Mouse (Mus musculus): ENCODE measurements around the gene Tmem63c. TPM values are rescaled to one million over a fixed set of nuclear protein-coding genes. Genes with fewer than 3 reads are reported as not detected.

The Tmem63c gene
- polyA plus RNA-seq, 1 experiment from 2014 or later, result not detected

DNA sequence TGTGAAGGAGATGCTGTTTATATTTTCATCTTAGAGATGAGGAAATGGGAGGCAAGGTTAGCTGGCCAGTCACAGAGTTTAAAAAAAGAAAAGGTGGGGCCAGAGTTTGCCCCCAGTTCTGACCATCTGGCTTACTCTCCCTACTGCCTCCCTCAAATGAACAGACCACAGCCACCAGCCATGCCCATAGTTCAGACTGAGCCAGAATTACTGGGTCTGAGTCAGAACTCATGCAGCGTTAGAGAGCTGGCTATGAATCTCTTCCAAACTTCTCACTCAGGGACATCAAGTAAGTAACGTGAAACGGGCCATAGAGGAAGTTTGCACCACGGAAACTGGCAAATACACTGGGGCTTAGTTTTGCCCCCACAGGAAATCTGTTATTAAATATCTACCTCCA lies 83.7 kb downstream of the Tmem63c start:
- H3K27me3 ChIP-seq (replicated peaks), result peaks cover 46% of the 10 kb centered on the region
- no peak overlapping the region for H3K9ac ChIP-seq
- no peak for ATAC-seq
- H3K36me3 ChIP-seq, result no peaks in the 10 kb centered on the region; the same call in 1 of the 2 replicates
- 0 out of 2 replicates have a peak, but pooled peaks cover 7% of the 10 kb centered on the region for H3K4me1 ChIP-seq
- H3K4me2 ChIP-seq, result no peak overlapping the region
- no peaks in the 10 kb centered on the region for H3K9me3 ChIP-seq (replicated peaks)
- WGBS (ENCODE audit: insufficient replicate concordance), result 55% methylated on average over 4 of the region's 4 CpGs
- no peak overlapping the region for H3K27ac ChIP-seq
- no peak overlapping the region for H3K4me3 ChIP-seq

DNA sequence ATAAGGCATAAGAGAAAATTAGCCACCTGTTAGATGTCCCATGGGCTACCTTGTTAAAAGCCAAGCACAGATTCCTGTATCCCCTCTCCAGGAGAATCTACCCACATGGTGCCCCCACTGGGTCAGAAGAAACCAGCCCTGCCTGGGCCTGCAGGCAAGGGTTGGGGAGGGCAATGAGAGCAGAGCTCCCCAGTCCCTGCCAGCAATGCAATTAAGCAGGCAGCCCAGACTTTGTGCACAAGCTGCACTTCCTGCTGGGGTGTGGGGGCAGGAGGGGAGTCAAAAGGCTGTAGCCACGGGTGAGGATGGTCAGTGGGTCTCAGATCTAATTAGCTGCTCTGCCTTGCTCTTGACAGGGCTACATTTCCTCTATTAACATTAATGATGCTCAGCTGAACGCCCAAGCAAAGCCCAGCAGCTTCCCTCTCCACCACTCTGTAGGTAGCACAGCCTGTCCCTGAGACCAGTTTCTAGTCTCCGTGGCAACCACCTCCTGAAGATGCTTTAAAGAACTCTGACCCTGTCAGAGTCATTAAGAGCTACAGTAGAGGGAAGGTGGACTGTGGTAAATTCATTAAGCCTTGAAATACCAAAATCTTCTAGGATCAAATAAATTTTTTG lies 86.3 kb downstream of the Tmem63c start:
- ATAC-seq, result no peak
- Histone ChIP-seq H3K27ac (no peak overlapping the region), H3K4me3 (no peak overlapping the region), H3K4me2 (no peak overlapping the region), H3K4me1 (0 out of 2 replicates have a peak, but pooled peaks cover 1% of the 10 kb centered on the region), H3K36me3 (peaks cover 4% of the 10 kb centered on the region; the same call in 1 of the 2 replicates), H3K27me3 (replicated peaks) (peaks cover 19% of the 10 kb centered on the region), H3K9ac (no peak overlapping the region), H3K9me3 (replicated peaks) (no peaks in the 10 kb centered on the region)
- 39% methylated on average over 3 of the region's 3 CpGs for WGBS (ENCODE audit: insufficient replicate concordance)

DNA sequence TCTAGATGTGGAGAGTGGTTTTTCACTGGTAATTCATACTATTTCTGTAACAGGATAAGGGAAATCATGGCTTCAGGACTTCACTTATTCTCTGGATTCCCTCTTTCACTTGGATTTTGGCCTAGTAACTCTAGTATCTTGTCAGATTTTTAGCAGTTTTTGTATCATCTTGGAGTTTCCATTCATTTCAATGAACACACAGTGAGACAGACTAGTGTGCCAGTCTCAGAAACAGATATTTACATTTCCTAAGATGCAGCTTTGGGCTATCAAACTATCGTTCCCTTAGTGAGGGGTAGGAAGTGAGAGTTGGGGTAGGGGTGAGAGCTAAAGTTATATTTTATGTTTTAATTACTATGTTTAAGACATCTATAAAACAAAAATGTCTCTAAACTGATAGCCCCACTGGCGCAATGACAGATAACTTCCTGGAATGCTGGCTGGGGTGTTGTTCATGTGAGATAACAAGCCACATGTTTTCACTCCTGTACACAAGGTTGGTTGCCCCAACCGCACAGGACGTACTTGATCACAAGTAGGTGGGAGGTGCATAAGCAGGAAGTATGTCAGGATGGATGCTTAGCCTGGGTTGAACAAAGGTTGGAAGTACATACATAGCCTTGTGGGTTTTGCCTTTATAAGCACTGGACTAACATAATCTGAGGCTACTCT lies 100.9 kb downstream of the Tmem63c start:
- peak overlapping the region; percentile 60; the same call in 1 of the 2 replicates for H3K27ac ChIP-seq
- H3K27me3 ChIP-seq (replicated peaks), result no peaks in the 10 kb centered on the region
- no peak overlapping the region for H3K9ac ChIP-seq
- peaks cover 14% of the 10 kb centered on the region for H3K4me1 ChIP-seq
- no peaks in the 10 kb centered on the region for H3K9me3 ChIP-seq (replicated peaks)
- peaks cover 39% of the 10 kb centered on the region for H3K36me3 ChIP-seq
- no peak overlapping the region for H3K4me3 ChIP-seq
- peak; percentile 94 for ATAC-seq
- 48% methylated on average over 4 of the region's 4 CpGs for WGBS (ENCODE audit: insufficient replicate concordance)
- no peak overlapping the region for H3K4me2 ChIP-seq

DNA sequence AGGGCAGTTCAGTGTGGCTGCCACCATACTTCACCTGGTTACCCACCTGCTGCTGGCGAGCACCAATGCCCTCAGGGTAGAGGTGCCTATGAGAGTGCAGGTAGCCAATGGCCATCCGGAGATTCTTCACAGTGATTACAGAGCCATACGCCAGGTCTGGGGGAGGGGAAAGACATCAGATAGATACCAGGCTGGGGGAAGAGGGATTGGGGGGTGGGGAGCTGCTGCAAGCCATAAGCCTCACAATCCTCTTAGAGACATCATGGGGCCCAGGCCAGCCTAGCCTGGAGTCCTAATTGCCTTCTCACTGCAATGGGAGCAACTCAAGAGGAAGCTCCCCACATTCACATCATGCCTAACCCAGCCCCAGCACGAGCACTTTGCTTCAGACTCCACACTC lies 106.1 kb downstream of the Tmem63c start:
- Histone ChIP-seq H3K9ac (no peak overlapping the region), H3K27ac (no peak overlapping the region), H3K36me3 (peaks cover 39% of the 10 kb centered on the region), H3K4me2 (no peak overlapping the region), H3K4me1 (peaks cover 12% of the 10 kb centered on the region), H3K9me3 (replicated peaks) (no peaks in the 10 kb centered on the region), H3K27me3 (replicated peaks) (no peaks in the 10 kb centered on the region), H3K4me3 (no peak overlapping the region)
- 63% methylated on average over 4 of the region's 4 CpGs for WGBS (ENCODE audit: insufficient replicate concordance)
- 0 out of 2 replicates have a peak, but pooled peaks have one; percentile 24 for ATAC-seq

DNA sequence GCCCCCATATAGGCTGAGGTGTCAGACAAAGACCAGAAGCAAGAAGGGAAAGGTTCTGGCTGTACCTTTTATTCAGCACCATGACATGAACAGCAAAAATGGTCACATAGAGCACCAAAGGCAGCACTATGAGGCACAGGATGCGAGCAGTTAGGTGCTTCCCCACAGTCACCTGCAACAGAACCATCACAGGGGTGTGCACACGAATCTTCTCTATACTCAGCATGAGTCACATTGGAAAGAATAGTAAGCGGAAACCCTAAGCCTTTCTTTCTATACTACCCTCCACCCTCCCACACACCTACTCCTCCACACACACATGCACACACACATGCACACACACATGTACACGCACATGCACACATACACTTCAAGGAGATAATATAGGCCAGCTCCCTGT lies 109.1 kb downstream of the Tmem63c start:
- ATAC-seq, result no peak
- Histone ChIP-seq H3K4me3 (no peak overlapping the region), H3K36me3 (peaks cover 15% of the 10 kb centered on the region; the same call in 1 of the 2 replicates), H3K27ac (no peak overlapping the region), H3K9ac (no peak overlapping the region), H3K27me3 (replicated peaks) (no peaks in the 10 kb centered on the region), H3K9me3 (replicated peaks) (no peaks in the 10 kb centered on the region), H3K4me2 (no peak overlapping the region), H3K4me1 (peaks cover 13% of the 10 kb centered on the region)
- WGBS (ENCODE audit: insufficient replicate concordance), result 78% methylated on average over 4 of the region's 4 CpGs

DNA sequence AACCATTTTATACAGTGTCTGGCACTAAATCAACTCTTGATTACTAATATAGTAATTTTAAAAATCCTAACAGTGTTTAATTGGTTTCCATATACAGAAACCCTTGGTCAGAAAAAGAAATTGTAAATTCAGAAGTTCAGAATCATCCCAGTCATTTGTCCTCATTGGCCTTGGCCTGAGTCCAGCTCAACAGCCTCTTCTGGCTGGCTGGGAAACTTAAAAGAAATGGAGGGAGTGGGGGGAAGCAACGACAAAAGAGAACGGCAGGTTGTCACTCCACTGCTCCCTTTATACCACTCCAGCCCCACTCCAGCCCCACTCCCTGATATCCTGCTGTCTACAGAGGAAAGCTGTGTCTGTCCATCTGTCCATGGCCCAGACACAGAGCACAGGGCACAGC lies 110.0 kb downstream of the Tmem63c start:
- H3K4me3 ChIP-seq, result no peak overlapping the region
- WGBS (ENCODE audit: insufficient replicate concordance), result 72% methylated on average over 2 of the region's 2 CpGs
- no peaks in the 10 kb centered on the region for H3K9me3 ChIP-seq (replicated peaks)
- H3K4me2 ChIP-seq, result no peak overlapping the region
- H3K27me3 ChIP-seq (replicated peaks), result no peaks in the 10 kb centered on the region
- peaks cover 13% of the 10 kb centered on the region for H3K4me1 ChIP-seq
- no peak overlapping the region for H3K9ac ChIP-seq
- no peak for ATAC-seq
- no peak overlapping the region for H3K27ac ChIP-seq
- peaks cover 15% of the 10 kb centered on the region; the same call in 1 of the 2 replicates for H3K36me3 ChIP-seq

DNA sequence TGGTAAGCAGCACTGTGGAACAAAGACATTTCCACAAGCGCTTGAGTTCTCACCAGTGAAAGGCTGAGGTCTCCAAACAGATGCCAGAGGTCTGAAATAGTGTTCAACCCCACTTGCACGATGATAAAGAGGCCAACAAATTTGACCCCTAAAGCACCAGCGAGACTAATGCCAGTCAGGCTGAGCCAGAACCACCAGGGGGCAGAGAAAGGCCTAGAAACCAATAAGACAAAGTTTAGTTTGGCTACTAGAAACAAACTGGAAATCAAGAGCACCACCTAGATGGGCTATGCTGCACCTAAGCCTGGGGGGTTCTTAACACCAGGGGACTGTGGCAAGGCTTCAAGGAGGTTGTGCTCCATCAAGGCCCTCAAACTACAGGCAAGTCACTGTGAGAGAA lies 110.5 kb downstream of the Tmem63c start:
- Histone ChIP-seq H3K9me3 (replicated peaks) (no peaks in the 10 kb centered on the region), H3K27ac (no peak overlapping the region), H3K27me3 (replicated peaks) (no peaks in the 10 kb centered on the region), H3K4me2 (no peak overlapping the region), H3K36me3 (peaks cover 15% of the 10 kb centered on the region; the same call in 1 of the 2 replicates), H3K9ac (no peak overlapping the region), H3K4me1 (peaks cover 13% of the 10 kb centered on the region), H3K4me3 (no peak overlapping the region)
- 56% methylated on average over 3 of the region's 3 CpGs for WGBS (ENCODE audit: insufficient replicate concordance)
- no peak for ATAC-seq

DNA sequence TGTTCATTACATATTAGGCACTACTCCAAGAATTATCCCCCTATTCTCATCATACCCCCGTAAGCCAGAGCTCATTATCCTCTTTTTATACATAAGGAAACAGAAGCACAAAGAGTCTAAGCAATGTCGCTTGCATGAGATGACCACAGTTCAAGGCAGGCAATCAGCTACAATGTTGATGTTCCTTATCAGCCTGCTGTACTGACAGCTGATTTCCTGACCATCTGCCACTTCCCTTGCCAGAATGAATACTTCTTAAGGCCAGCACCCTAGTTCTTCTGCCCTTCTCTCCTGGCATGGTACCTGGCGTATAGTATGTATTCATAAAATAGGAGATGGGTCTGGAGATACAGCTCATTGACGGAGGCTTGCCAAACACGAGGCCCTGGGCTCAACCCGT lies 111.1 kb downstream of the Tmem63c start:
- H3K4me1 ChIP-seq, result peaks cover 13% of the 10 kb centered on the region
- H3K4me3 ChIP-seq, result no peak overlapping the region
- no peaks in the 10 kb centered on the region for H3K9me3 ChIP-seq (replicated peaks)
- H3K27me3 ChIP-seq (replicated peaks), result no peaks in the 10 kb centered on the region
- no peak for ATAC-seq
- 46% methylated on average over 6 of the region's 6 CpGs for WGBS (ENCODE audit: insufficient replicate concordance)
- no peak overlapping the region for H3K4me2 ChIP-seq
- H3K27ac ChIP-seq, result no peak overlapping the region
- H3K9ac ChIP-seq, result no peak overlapping the region
- peaks cover 15% of the 10 kb centered on the region; the same call in 1 of the 2 replicates for H3K36me3 ChIP-seq

DNA sequence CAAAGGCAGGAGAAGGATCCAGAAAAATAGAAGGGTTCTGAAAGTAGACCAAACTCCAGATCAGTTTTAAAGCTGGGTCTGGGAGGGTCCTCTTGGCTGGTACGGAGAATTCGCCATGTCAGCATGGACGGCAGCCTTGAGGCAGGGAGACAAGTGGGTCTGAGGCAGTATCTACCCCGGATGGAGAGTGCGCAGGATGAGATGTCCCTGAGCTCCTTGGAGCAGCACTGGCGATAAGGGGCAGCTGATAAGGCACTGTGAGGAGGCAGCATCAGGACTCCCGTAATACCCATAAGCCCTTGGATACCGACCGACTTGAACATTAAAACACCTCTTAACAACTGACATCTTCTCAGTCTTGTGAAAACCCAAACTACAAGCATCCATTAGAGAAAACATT lies 111.6 kb downstream of the Tmem63c start:
- no peak overlapping the region for H3K4me2 ChIP-seq
- peaks cover 19% of the 10 kb centered on the region; the same call in 1 of the 2 replicates for H3K36me3 ChIP-seq
- H3K9ac ChIP-seq, result no peak overlapping the region
- peaks cover 13% of the 10 kb centered on the region for H3K4me1 ChIP-seq
- H3K27me3 ChIP-seq (replicated peaks), result no peaks in the 10 kb centered on the region
- H3K27ac ChIP-seq, result no peak overlapping the region
- H3K9me3 ChIP-seq (replicated peaks), result no peaks in the 10 kb centered on the region
- peak; percentile 70 for ATAC-seq
- 49% methylated on average over 9 of the region's 9 CpGs for WGBS (ENCODE audit: insufficient replicate concordance)
- no peak overlapping the region for H3K4me3 ChIP-seq

DNA sequence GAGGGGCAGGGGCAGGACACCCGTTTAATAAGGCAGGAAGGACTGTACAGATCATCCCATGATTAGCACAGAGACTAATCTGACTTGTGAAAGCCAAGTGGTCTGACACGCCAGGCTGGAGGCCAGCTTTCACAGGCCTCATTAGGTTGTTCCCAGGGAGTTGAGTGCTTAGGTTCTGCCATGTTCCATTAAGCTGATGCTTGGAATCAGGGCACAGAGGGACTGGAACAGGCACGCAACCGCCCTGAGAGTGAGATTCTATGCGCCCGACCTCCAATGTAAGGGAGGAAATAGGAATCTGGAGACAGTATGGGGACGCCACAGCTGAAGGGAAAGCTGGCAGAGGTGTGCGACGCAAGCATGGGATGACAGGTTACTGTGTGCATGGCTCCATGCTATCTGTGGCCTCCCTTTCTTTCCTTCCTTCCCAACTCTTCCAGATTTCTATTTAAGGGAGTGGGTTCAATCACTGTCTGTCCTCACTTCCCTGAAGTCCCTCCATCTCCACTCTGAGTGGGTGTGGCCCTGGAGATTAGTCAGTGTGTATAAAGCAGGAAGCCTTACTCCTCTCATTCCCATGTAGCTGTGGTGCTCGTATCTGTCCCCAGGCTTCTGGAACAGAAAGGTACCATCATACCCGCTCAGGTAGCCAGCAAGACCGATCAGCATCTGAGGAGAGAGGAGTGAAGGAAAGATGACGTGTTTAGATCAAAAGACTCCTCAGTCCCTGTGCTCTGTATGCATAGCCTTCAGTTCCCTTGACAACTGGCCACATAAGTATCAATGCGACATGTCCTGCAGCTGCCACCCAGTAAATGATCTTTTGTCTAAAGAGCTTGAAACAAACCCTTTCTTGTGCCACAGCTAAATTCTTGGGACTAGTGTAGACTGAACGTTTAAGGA lies 116.5 kb downstream of the Tmem63c start:
- Histone ChIP-seq H3K27me3 (replicated peaks) (no peaks in the 10 kb centered on the region), H3K4me3 (no peak overlapping the region), H3K27ac (no peak overlapping the region), H3K36me3 (0 out of 2 replicates have a peak, but pooled peaks cover 8% of the 10 kb centered on the region), H3K4me2 (no peak overlapping the region), H3K9ac (no peak overlapping the region), H3K9me3 (replicated peaks) (no peaks in the 10 kb centered on the region), H3K4me1 (peaks cover 14% of the 10 kb centered on the region)
- WGBS (ENCODE audit: insufficient replicate concordance), result 77% methylated on average over 15 of the region's 15 CpGs
- ATAC-seq, result no peak

DNA sequence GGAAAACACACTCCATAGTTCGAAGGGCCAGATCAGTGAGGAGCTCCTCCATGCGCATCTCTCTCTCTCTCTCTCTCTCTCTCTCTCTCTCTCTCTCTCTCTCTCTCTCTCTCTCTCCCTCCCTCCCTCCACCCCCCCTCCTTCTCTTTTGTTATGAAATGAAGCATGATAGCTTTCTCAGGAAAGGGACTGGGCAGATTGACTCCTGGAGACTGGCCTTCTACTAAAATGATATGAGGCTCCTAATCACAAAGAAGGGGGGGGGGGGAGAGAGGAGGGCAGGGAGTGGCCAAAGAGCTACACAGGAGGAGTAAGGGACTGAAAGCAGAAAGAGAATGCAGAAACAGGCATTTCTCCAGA lies 117.2 kb downstream of the Tmem63c start:
- WGBS (ENCODE audit: insufficient replicate concordance), result 93% methylated on average over 2 of the region's 2 CpGs
- H3K27me3 ChIP-seq (replicated peaks), result no peaks in the 10 kb centered on the region
- no peaks in the 10 kb centered on the region for H3K9me3 ChIP-seq (replicated peaks)
- ATAC-seq, result no peak
- H3K4me2 ChIP-seq, result no peak overlapping the region
- H3K4me3 ChIP-seq, result no peak overlapping the region
- no peak overlapping the region for H3K27ac ChIP-seq
- H3K36me3 ChIP-seq, result 0 out of 2 replicates have a peak, but pooled peaks cover 8% of the 10 kb centered on the region
- no peak overlapping the region for H3K9ac ChIP-seq
- peaks cover 11% of the 10 kb centered on the region; the same call in 1 of the 2 replicates for H3K4me1 ChIP-seq

DNA sequence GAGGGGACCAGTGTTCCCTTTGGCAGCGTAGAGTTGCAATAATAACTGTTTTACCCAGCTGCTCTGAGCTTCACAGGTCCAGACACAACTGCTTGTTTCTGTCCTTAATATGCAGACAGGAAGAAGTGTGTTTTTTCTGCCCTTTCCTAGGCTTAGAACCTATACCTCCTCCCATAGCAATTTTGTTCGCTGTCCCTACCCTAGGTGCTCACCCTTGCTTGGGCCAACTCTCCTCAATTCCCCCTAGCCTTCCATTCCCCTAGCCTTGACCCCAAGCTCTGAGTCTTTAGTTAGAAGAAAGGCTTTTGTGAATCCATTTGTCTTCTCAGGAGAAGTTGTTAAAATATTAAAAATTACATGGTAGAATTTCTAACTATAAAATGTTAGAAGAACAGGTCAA lies 117.6 kb downstream of the Tmem63c start:
- Histone ChIP-seq H3K27ac (no peak overlapping the region), H3K9me3 (replicated peaks) (no peaks in the 10 kb centered on the region), H3K27me3 (replicated peaks) (no peaks in the 10 kb centered on the region), H3K4me3 (no peak overlapping the region), H3K4me2 (no peak overlapping the region), H3K4me1 (peaks cover 11% of the 10 kb centered on the region; the same call in 1 of the 2 replicates), H3K9ac (no peak overlapping the region), H3K36me3 (0 out of 2 replicates have a peak, but pooled peaks cover 8% of the 10 kb centered on the region)
- ATAC-seq, result no peak
- WGBS (ENCODE audit: insufficient replicate concordance), result 62% methylated on average over 2 of the region's 2 CpGs
